Mouse (Mus musculus) midbrain, embryonic 14.5 days (tissue): ENCODE results near the gene Aspa. TPM values are rescaled to one million over a fixed set of nuclear protein-coding genes. Genes with fewer than 3 reads are reported as not detected.
"Not testable (repeated sequence)": the region's sequence is repeated elsewhere in the genome, so short reads cannot be mapped to it uniquely, and the experiment has no call there.

Experiments used
- ATAC-seq: fragments of 200-750 bp; cut with Nextera tagmentation; 2 replicates; pipeline ENCODE4 v1.8.0; 2017; ENCODE audit warnings: moderate number of reproducible peaks, moderate library complexity; ENCODE audit not compliant: low FRiP score, low TSS enrichment
- DNase-seq: peaks from one replicate; pipeline ENCODE4 v3.0.0-alpha.2; 2015
- H3K27ac ChIP-seq: fragments of 300-500 bp; sonication (generic); replicated peaks from 2 replicates; pipeline ENCODE4 v1.5.1; 2014; ENCODE audit warnings: mild to moderate bottlenecking, low read depth, low read length, moderate library complexity
- H3K27me3 ChIP-seq: fragments of 300-500 bp; sonication (generic); 2 replicates; pipeline ENCODE4 v1.6.1; 2014; ENCODE audit warnings: low read length, control low read depth, mixed read lengths; ENCODE audit not compliant: control insufficient read depth, insufficient read depth
- H3K36me3 ChIP-seq: fragments of 300-500 bp; sonication (generic); 2 replicates; pipeline ENCODE4 v1.6.1; 2014; ENCODE audit warnings: low read length, control low read depth; ENCODE audit not compliant: control insufficient read depth, insufficient read depth
- H3K4me1 ChIP-seq: fragments of 300-500 bp; sonication (generic); 2 replicates; pipeline ENCODE4 v1.6.1; 2014; ENCODE audit warnings: mild to moderate bottlenecking, antibody characterized with exemption, low read length, control low read depth; ENCODE audit not compliant: control insufficient read depth, insufficient read depth
- H3K4me2 ChIP-seq: fragments of 300-500 bp; sonication (generic); 2 replicates; pipeline ENCODE4 v1.6.1; 2014; ENCODE audit warnings: mild to moderate bottlenecking, low read length, moderate library complexity
- H3K4me3 ChIP-seq: fragments of 300-500 bp; sonication (generic); replicated peaks from 2 replicates; pipeline ENCODE4 v1.5.1; 2014; ENCODE audit warnings: low read depth, low read length
- H3K9ac ChIP-seq: fragments of 300-500 bp; sonication (generic); replicated peaks from 2 replicates; pipeline ENCODE4 v1.6.1; 2014; ENCODE audit warnings: mild to moderate bottlenecking, low read length, moderate library complexity
- H3K9me3 ChIP-seq: fragments of 300-500 bp; sonication (generic); 2 replicates; pipeline ENCODE4 v1.6.1; 2016; ENCODE audit warnings: low read length, control low read depth, mixed read lengths; ENCODE audit not compliant: control insufficient read depth
- WGBS: fragments of 180-500 bp; shearing (Covaris S2); extraction: QIAGEN DNeasy Blood & Tissue Kit; methylation state at CpG from one replicate; pipeline ENCODE4 v1.1.7; 2014; 5-methylcytosine and 5-hydroxymethylcytosine counted together
- polyA plus RNA-seq: library from polyadenylated mRNA; unstranded; fragments of >200 nt; fragmentation: Nextera tagmentation; extraction: Ambion mirVana; gene quantifications from 2 replicates; pipeline ENCODE4 v1.2.1, GENCODE M21; 2014

Gene Aspa
- polyA plus RNA-seq: 0.55 and 0.84 TPM in 2 replicates

GRCm38 (mm10) chr11:73329442-73329841 is at the start of gene Aspa, which contains the start of the genes Gm49340 and Spata22:
Gene Aspa (minus strand): TSS chr11:73329596.
Gene Gm49340 (plus strand): TSS chr11:73329741.
Gene Spata22 (plus strand): TSS chr11:73329741.
- no peak within 1 kb of the TSS for H3K4me3 ChIP-seq
- WGBS: 83% methylated on average over 27 of the region's 27 CpGs
- no peak for DNase-seq
- H3K9ac ChIP-seq: no peak within 1 kb of the TSS
- H3K27me3 ChIP-seq: no peaks in the 10 kb centered on the region
- no peak for ATAC-seq
- H3K4me1 ChIP-seq: no peaks in the 10 kb centered on the region
- no peak within 1 kb of the TSS for H3K4me2 ChIP-seq
- H3K27ac ChIP-seq: no peak within 1 kb of the TSS
- no peaks in the 10 kb centered on the region for H3K36me3 ChIP-seq
- H3K9me3 ChIP-seq: no peaks in the 10 kb centered on the region

DNA sequence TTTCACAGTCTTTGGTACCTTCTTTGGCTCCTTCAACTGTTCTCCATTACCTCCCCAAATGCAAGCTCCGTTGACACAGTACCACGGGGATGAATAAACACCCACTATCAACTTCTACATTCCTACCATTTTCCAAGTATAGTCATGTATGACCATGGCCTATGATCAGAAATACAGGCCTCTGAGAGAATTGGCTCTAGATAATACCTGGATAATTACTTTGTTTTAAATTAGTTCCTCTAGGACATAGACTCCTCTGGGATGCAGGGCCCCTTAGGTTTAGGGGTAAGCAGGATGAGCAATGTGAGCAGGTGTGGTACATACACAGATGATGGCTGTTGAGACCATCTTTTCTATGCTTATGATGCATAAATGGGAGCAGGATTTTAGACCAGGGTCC is 41.5 kb upstream of the Aspa start, which contains the start of gene Olfr376:
Gene Olfr376 (plus strand): TSS at position 301 of the 400 bp plus-strand sequence.
- H3K4me3 ChIP-seq: no peak within 1 kb of the TSS
- ATAC-seq (no peak), DNase-seq (no peak)
- H3K27me3 ChIP-seq: no peaks in the 10 kb centered on the region
- H3K36me3 ChIP-seq: no peaks in the 10 kb centered on the region
- H3K27ac ChIP-seq: no peak within 1 kb of the TSS
- WGBS: 86% methylated on average over 2 of the region's 2 CpGs
- no peak within 1 kb of the TSS for H3K4me2 ChIP-seq
- no peaks in the 10 kb centered on the region for H3K4me1 ChIP-seq
- no peak within 1 kb of the TSS for H3K9ac ChIP-seq
- no peaks in the 10 kb centered on the region for H3K9me3 ChIP-seq

GRCm38 (mm10) chr11:73350483-73350882 is 21.1 kb upstream of the Aspa start, which contains the start of gene Olfr20:
Gene Olfr20 (plus strand): TSS chr11:73350783.
- ATAC-seq (no peak), DNase-seq (no peak)
- no peaks in the 10 kb centered on the region for H3K9me3 ChIP-seq
- no peak within 1 kb of the TSS for H3K4me3 ChIP-seq
- no peaks in the 10 kb centered on the region for H3K4me1 ChIP-seq
- H3K27me3 ChIP-seq: no peaks in the 10 kb centered on the region
- H3K4me2 ChIP-seq: no peak within 1 kb of the TSS
- no peak within 1 kb of the TSS for H3K9ac ChIP-seq
- H3K36me3 ChIP-seq: no peaks in the 10 kb centered on the region
- WGBS: 45% methylated on average over 3 of the region's 3 CpGs
- no peak within 1 kb of the TSS for H3K27ac ChIP-seq

- no peak for ATAC-seq
- no peak for DNase-seq
- Histone ChIP-seq H3K4me2 (no peak overlapping the region), H3K27ac (no peak overlapping the region), H3K9me3 (no peaks in the 10 kb centered on the region), H3K9ac (no peak overlapping the region), H3K36me3 (no peaks in the 10 kb centered on the region), H3K27me3 (no peaks in the 10 kb centered on the region), H3K4me1 (no peaks in the 10 kb centered on the region), H3K4me3 (no peak overlapping the region)
- 84% methylated on average over 4 of the region's 4 CpGs for WGBS
Observed at GRCm38 (mm10) chr11:73336919-73337318, 7.5 kb upstream of the Aspa start.

DNA sequence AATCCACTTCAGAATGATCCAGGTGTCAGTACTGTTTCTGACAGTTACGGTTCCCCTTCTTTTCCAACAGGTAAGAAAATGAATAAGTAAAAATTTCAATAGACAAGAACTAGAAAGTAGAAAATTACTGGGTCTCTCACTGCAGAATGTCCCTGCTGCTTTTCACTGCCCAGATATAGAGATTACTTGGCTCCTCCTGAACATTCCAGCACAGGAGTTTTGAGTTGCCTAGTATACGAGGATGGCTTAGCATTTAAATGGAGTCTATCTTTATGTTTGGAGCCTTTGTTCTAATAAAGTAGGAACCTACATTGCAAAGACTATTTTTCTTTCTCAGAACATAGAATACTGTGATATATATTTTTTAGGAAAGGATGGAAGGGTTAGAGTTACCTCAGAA is 4.0 kb upstream of the Aspa start:
- ATAC-seq: no peak
- WGBS: 45% methylated on average over 2 of the region's 2 CpGs
- H3K9ac ChIP-seq: no peak overlapping the region
- no peak overlapping the region for H3K4me2 ChIP-seq
- H3K27me3 ChIP-seq: no peaks in the 10 kb centered on the region
- no peaks in the 10 kb centered on the region for H3K36me3 ChIP-seq
- no peak overlapping the region for H3K27ac ChIP-seq
- no peaks in the 10 kb centered on the region for H3K9me3 ChIP-seq
- no peaks in the 10 kb centered on the region for H3K4me1 ChIP-seq
- DNase-seq: peak; percentile 27
- H3K4me3 ChIP-seq: no peak overlapping the region

DNA sequence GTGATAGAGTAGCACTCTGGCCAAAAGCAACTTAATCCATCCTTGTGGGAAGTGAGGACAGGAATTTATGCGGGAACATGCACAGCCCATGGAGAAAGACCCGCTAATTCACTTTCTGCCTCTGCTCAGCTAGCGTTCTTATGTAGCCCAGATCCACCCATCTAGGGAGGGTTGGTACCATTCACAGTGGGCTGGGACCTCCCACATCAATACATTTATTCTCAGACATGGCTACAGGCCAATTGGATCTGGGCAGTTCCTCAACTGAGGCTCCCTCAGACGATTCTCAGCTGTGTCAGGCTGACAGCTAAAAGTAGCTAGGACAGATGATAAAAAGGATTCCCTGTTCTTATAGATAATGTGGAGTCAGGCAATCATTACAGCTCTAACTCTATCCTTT is 2.0 kb downstream of the Aspa start:
- Histone ChIP-seq H3K27me3 (no peaks in the 10 kb centered on the region), H3K9ac (no peak overlapping the region), H3K4me1 (no peaks in the 10 kb centered on the region), H3K4me3 (no peak overlapping the region), H3K4me2 (no peak overlapping the region), H3K9me3 (no peaks in the 10 kb centered on the region), H3K27ac (no peak overlapping the region), H3K36me3 (no peaks in the 10 kb centered on the region)
- ATAC-seq (no peak), DNase-seq (no peak)
- 71% methylated on average over 4 of the region's 4 CpGs for WGBS

GRCm38 (mm10) chr11:73326485-73326886 is 2.9 kb downstream of the Aspa start:
- H3K27ac ChIP-seq: no peak overlapping the region
- H3K4me2 ChIP-seq: no peak overlapping the region
- no peaks in the 10 kb centered on the region for H3K4me1 ChIP-seq
- H3K36me3 ChIP-seq: no peaks in the 10 kb centered on the region
- 73% methylated on average over 12 of the region's 12 CpGs for WGBS
- H3K9ac ChIP-seq: no peak overlapping the region
- DNase-seq (no peak), ATAC-seq (no peak)
- no peaks in the 10 kb centered on the region for H3K27me3 ChIP-seq
- H3K4me3 ChIP-seq: no peak overlapping the region
- no peaks in the 10 kb centered on the region for H3K9me3 ChIP-seq

DNA sequence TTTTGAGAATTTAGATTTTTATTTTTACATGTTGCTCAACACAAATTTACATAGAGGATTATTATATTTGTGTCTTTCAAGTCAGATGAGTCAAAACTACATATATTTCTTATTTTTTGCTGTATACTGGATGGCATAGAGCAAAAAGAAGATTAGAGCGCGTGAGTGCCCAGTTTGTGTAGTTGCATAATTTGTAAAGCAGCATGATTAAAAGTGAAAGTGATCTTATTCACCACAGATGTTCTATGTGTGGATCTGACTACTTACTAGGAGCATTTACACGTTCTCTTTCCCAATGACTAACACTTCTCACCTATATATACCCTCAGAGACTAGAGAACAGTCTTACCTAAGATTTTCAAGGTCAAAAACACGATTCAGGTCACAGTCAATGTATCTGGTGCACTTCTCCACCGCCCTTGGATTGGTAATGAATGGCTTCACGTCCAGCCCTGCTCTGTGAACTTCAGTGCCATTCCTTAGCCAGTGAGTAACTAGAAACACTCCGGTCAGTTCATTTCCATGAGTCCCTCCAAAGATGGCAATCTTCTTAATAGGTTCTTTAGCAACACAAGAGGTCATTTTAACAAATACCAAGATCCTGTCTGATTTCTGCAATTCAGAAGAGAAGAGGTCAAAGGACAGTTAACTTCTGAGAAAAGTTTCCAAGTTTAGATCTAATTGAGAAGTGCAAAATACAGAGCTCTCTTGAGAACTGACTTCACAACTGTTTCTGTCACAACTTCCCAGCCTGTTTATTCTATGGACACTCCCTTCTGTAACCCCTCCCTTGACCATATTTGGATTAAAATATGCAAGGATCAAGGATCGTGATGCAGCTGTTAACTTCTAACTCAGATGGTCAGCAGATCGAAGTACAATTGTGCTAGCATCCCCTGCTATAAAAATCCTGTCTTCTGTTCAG is 5.2 kb downstream of the Aspa start:
- ATAC-seq: no peak
- H3K36me3 ChIP-seq: no peaks in the 10 kb centered on the region

DNA sequence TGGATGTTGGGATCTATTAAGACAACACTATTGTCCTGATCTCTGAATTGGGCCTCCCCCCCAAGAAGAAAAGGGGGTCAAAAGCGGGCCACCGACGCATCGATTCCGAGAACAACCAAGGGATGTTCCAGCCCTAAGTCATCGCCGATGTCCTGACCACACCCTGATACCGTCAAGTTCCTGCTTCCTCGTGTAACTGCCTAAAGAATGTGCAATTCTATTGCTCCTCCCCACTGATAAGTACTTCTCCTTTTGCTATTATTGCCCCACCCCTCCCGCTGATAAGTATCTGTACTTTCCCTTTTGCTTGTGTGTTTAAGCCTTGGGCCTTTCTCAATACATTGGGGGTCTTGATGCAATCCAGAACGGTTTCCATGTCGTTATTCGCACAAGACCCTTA is 8.3 kb downstream of the Aspa start:
- WGBS: 93% methylated on average over 13 of the region's 13 CpGs
- not testable (repeated sequence) for H3K9ac ChIP-seq, DNase-seq, ATAC-seq, H3K4me1 ChIP-seq, H3K27me3 ChIP-seq, H3K36me3 ChIP-seq, H3K9me3 ChIP-seq, H3K4me2 ChIP-seq, H3K4me3 ChIP-seq, H3K27ac ChIP-seq

More for the DNA sequence above, 5.2 kb downstream of the Aspa start:
- no peaks in the 10 kb centered on the region for H3K9me3 ChIP-seq
- H3K4me3 ChIP-seq: no peak overlapping the region
- H3K9ac ChIP-seq: no peak overlapping the region
- H3K27ac ChIP-seq: no peak overlapping the region
- DNase-seq: no peak
- WGBS: 74% methylated on average over 9 of the region's 9 CpGs
- no peaks in the 10 kb centered on the region for H3K27me3 ChIP-seq
- no peaks in the 10 kb centered on the region for H3K4me1 ChIP-seq
- H3K4me2 ChIP-seq: no peak overlapping the region
